Mouse (Mus musculus): ENCODE measurements around the gene Eml2. TPM values are rescaled to one million over a fixed set of nuclear protein-coding genes. Genes with fewer than 3 reads are reported as not detected.

Eml2 gene
- polyA plus RNA-seq (2014; fragmentation: Nextera tagmentation; extraction: Ambion mirVana) = 3.4 TPM in 2 replicates

- peak within 1 kb of the TSS; percentile 63 for H3K4me2 ChIP-seq (ENCODE audit: low read length)
- H3K9ac ChIP-seq (ENCODE audit: low read length) = peak within 1 kb of the TSS; percentile 74
- peaks cover 25% of the 10 kb centered on the region for H3K27me3 ChIP-seq (replicated peaks; ENCODE audit: control insufficient read depth, insufficient read depth, low read length)
- H3K36me3 ChIP-seq (ENCODE audit: control insufficient read depth, insufficient read depth, low read length) = 0 out of 2 replicates have a peak, but pooled peaks cover 3% of the 10 kb centered on the region
- ATAC-seq (peak; percentile 94), DNase-seq (ENCODE audit: low spot score) (peak; percentile 95)
- peaks cover 19% of the 10 kb centered on the region; the same call in 1 of the 2 replicates for H3K4me1 ChIP-seq (ENCODE audit: control insufficient read depth, insufficient read depth, low read length)
- peak within 1 kb of the TSS; percentile 52; the same call in 1 of the 2 replicates for H3K27ac ChIP-seq (ENCODE audit: low read depth, low read length)
- WGBS = 1% methylated on average over 30 of the region's 30 CpGs
- H3K9me3 ChIP-seq (replicated peaks; ENCODE audit: control insufficient read depth, low read length) = no peaks in the 10 kb centered on the region
- peak within 1 kb of the TSS; percentile 62 for H3K4me3 ChIP-seq (ENCODE audit: low read depth, low read length)
Measured at GRCm38 (mm10) chr7:19175708-19176515, at the start of gene Eml2. TSS of gene Eml2 (plus strand) at chr7:19176421.

GRCm38 (mm10) chr7:19127744-19128143 is 48.5 kb upstream of the Eml2 start:
- H3K9me3 ChIP-seq (replicated peaks; ENCODE audit: control insufficient read depth, low read length) = no peaks in the 10 kb centered on the region
- H3K4me1 ChIP-seq (ENCODE audit: control insufficient read depth, insufficient read depth, low read length) = peaks cover 4% of the 10 kb centered on the region
- no peak overlapping the region for H3K9ac ChIP-seq (ENCODE audit: low read length)
- no peaks in the 10 kb centered on the region for H3K27me3 ChIP-seq (replicated peaks; ENCODE audit: control insufficient read depth, insufficient read depth, low read length)
- H3K4me3 ChIP-seq (ENCODE audit: low read depth, low read length) = no peak overlapping the region
- DNase-seq (ENCODE audit: low spot score) (no peak), ATAC-seq (no peak)
- no peak overlapping the region for H3K4me2 ChIP-seq (ENCODE audit: low read length)
- H3K36me3 ChIP-seq (ENCODE audit: control insufficient read depth, insufficient read depth, low read length) = 0 out of 2 replicates have a peak, but pooled peaks cover 9% of the 10 kb centered on the region
- no peak overlapping the region for H3K27ac ChIP-seq (ENCODE audit: low read depth, low read length)
- 94% methylated on average over 5 of the region's 5 CpGs for WGBS

- 95% methylated on average over 5 of the region's 5 CpGs for WGBS
- ATAC-seq (no peak), DNase-seq (ENCODE audit: low spot score) (no peak)
- peaks cover 4% of the 10 kb centered on the region for H3K4me1 ChIP-seq (ENCODE audit: control insufficient read depth, insufficient read depth, low read length)
- H3K4me3 ChIP-seq (ENCODE audit: low read depth, low read length) = no peak overlapping the region
- no peaks in the 10 kb centered on the region for H3K27me3 ChIP-seq (replicated peaks; ENCODE audit: control insufficient read depth, insufficient read depth, low read length)
- H3K27ac ChIP-seq (ENCODE audit: low read depth, low read length) = no peak overlapping the region
- no peak overlapping the region for H3K4me2 ChIP-seq (ENCODE audit: low read length)
- no peaks in the 10 kb centered on the region for H3K9me3 ChIP-seq (replicated peaks; ENCODE audit: control insufficient read depth, low read length)
- no peak overlapping the region for H3K9ac ChIP-seq (ENCODE audit: low read length)
- H3K36me3 ChIP-seq (ENCODE audit: control insufficient read depth, insufficient read depth, low read length) = 0 out of 2 replicates have a peak, but pooled peaks cover 9% of the 10 kb centered on the region
Measured at GRCm38 (mm10) chr7:19129396-19129795, 46.8 kb upstream of the Eml2 start.

GRCm38 (mm10) chr7:19130657-19131056 is 45.6 kb upstream of the Eml2 start:
- H3K4me3 ChIP-seq (ENCODE audit: low read depth, low read length) = peak overlapping the region; percentile 35; the same call in 1 of the 2 replicates
- H3K9me3 ChIP-seq (replicated peaks; ENCODE audit: control insufficient read depth, low read length) = no peaks in the 10 kb centered on the region
- H3K9ac ChIP-seq (ENCODE audit: low read length) = peak overlapping the region; percentile 49; the same call in 1 of the 2 replicates
- ATAC-seq = no peak
- peak overlapping the region; percentile 67 for H3K27ac ChIP-seq (ENCODE audit: low read depth, low read length)
- WGBS = 41% methylated on average over 4 of the region's 4 CpGs
- H3K4me1 ChIP-seq (ENCODE audit: control insufficient read depth, insufficient read depth, low read length) = peaks cover 4% of the 10 kb centered on the region
- DNase-seq (ENCODE audit: low spot score) = no peak
- H3K27me3 ChIP-seq (replicated peaks; ENCODE audit: control insufficient read depth, insufficient read depth, low read length) = no peaks in the 10 kb centered on the region
- H3K4me2 ChIP-seq (ENCODE audit: low read length) = peak overlapping the region; percentile 61
- H3K36me3 ChIP-seq (ENCODE audit: control insufficient read depth, insufficient read depth, low read length) = peaks cover 18% of the 10 kb centered on the region

GRCm38 (mm10) chr7:19131324-19131848 is 44.8 kb upstream of the Eml2 start:
- WGBS = under 1% methylated on average over 39 of the region's 39 CpGs
- no peaks in the 10 kb centered on the region for H3K27me3 ChIP-seq (replicated peaks; ENCODE audit: control insufficient read depth, insufficient read depth, low read length)
- peak overlapping the region; percentile 49; the same call in 1 of the 2 replicates for H3K9ac ChIP-seq (ENCODE audit: low read length)
- ATAC-seq (peak; percentile 99), DNase-seq (ENCODE audit: low spot score) (peak; percentile 99)
- peak overlapping the region; percentile 35 for H3K4me3 ChIP-seq (ENCODE audit: low read depth, low read length)
- peak overlapping the region; percentile 61 for H3K4me2 ChIP-seq (ENCODE audit: low read length)
- H3K4me1 ChIP-seq (ENCODE audit: control insufficient read depth, insufficient read depth, low read length) = peaks cover 4% of the 10 kb centered on the region
- H3K9me3 ChIP-seq (replicated peaks; ENCODE audit: control insufficient read depth, low read length) = no peaks in the 10 kb centered on the region
- H3K36me3 ChIP-seq (ENCODE audit: control insufficient read depth, insufficient read depth, low read length) = peaks cover 26% of the 10 kb centered on the region
- peak overlapping the region; percentile 67 for H3K27ac ChIP-seq (ENCODE audit: low read depth, low read length)

- no peak overlapping the region for H3K27ac ChIP-seq (ENCODE audit: low read depth, low read length)
- H3K9me3 ChIP-seq (replicated peaks; ENCODE audit: control insufficient read depth, low read length) = no peaks in the 10 kb centered on the region
- H3K4me1 ChIP-seq (ENCODE audit: control insufficient read depth, insufficient read depth, low read length) = peaks cover 4% of the 10 kb centered on the region
- H3K36me3 ChIP-seq (ENCODE audit: control insufficient read depth, insufficient read depth, low read length) = peaks cover 65% of the 10 kb centered on the region
- ATAC-seq (no peak), DNase-seq (ENCODE audit: low spot score) (no peak)
- H3K4me3 ChIP-seq (ENCODE audit: low read depth, low read length) = no peak overlapping the region
- no peak overlapping the region for H3K4me2 ChIP-seq (ENCODE audit: low read length)
- no peak overlapping the region for H3K9ac ChIP-seq (ENCODE audit: low read length)
- 94% methylated on average over 13 of the region's 13 CpGs for WGBS
- no peaks in the 10 kb centered on the region for H3K27me3 ChIP-seq (replicated peaks; ENCODE audit: control insufficient read depth, insufficient read depth, low read length)
Measured at GRCm38 (mm10) chr7:19136168-19136567, 40.1 kb upstream of the Eml2 start.

GRCm38 (mm10) chr7:19136673-19137334 is 39.4 kb upstream of the Eml2 start:
- Histone ChIP-seq H3K27ac (ENCODE audit: low read depth, low read length) (no peak overlapping the region), H3K4me3 (ENCODE audit: low read depth, low read length) (no peak overlapping the region), H3K27me3 (replicated peaks; ENCODE audit: control insufficient read depth, insufficient read depth, low read length) (no peaks in the 10 kb centered on the region), H3K9me3 (replicated peaks; ENCODE audit: control insufficient read depth, low read length) (no peaks in the 10 kb centered on the region), H3K36me3 (ENCODE audit: control insufficient read depth, insufficient read depth, low read length) (peaks cover 68% of the 10 kb centered on the region), H3K9ac (ENCODE audit: low read length) (no peak overlapping the region), H3K4me1 (ENCODE audit: control insufficient read depth, insufficient read depth, low read length) (peaks cover 4% of the 10 kb centered on the region), H3K4me2 (ENCODE audit: low read length) (no peak overlapping the region)
- WGBS = 91% methylated on average over 38 of the region's 38 CpGs
- no peak for ATAC-seq
- DNase-seq (ENCODE audit: low spot score) = no peak

- no peak overlapping the region for H3K4me3 ChIP-seq (ENCODE audit: low read depth, low read length)
- no peaks in the 10 kb centered on the region for H3K27me3 ChIP-seq (replicated peaks; ENCODE audit: control insufficient read depth, insufficient read depth, low read length)
- H3K9ac ChIP-seq (ENCODE audit: low read length) = no peak overlapping the region
- no peak overlapping the region for H3K4me2 ChIP-seq (ENCODE audit: low read length)
- H3K4me1 ChIP-seq (ENCODE audit: control insufficient read depth, insufficient read depth, low read length) = no peaks in the 10 kb centered on the region
- 45% methylated on average over 5 of the region's 5 CpGs for WGBS
- no peak overlapping the region for H3K27ac ChIP-seq (ENCODE audit: low read depth, low read length)
- no peaks in the 10 kb centered on the region for H3K9me3 ChIP-seq (replicated peaks; ENCODE audit: control insufficient read depth, low read length)
- ATAC-seq (no peak), DNase-seq (ENCODE audit: low spot score) (peak; percentile 62)
- H3K36me3 ChIP-seq (ENCODE audit: control insufficient read depth, insufficient read depth, low read length) = peaks cover 72% of the 10 kb centered on the region
Measured at GRCm38 (mm10) chr7:19137380-19137779, 38.8 kb upstream of the Eml2 start.

All from forebrain, embryonic 14.5 days (tissue).